Mouse (Mus musculus) lung, postnatal 4 days (tissue): Measurements from ENCODE around the gene Acvrl1.
A peak's percentile ranks its signal among the peaks of the same experiment; 100 is the strongest.

ENCODE experiments used
- DNase-seq, 2 experiments: peaks; one replicate each; pipeline ENCODE4 v3.0.0; 2021

Gene Acvrl1

GRCm38 (mm10) chr15:101171272-101171671 lies 43.0 kb downstream of the Acvrl1 start:
- no peak for DNase-seq

DNA sequence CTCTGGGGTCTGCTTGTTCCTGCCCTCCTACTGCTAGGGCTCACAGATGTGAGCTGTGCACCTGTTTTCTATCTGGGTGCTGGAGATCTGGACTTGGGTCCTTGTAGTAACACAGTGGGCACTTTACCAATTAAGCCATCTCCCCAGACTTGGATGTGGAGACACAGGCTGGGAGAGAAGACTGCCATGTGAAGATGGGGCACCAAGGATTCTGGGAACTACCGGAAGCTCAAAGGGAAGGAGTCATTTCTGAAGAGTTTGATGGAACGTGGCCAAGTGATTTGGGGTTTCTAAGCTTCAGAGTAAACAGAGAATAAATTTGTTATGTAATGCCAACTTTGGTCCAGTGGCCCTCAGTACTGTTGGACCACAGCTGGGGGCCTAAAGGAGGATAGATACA lies 43.7 kb downstream of the Acvrl1 start:
- DNase-seq: no peak

- DNase-seq: peak; percentile 94 to 97
These were observed 45.3 kb downstream of the Acvrl1 start, which contains the start of gene Acvr1b for GRCm38 (mm10) chr15:101173421-101174211. Gene Acvr1b (plus strand): TSS chr15:101174067.

DNA sequence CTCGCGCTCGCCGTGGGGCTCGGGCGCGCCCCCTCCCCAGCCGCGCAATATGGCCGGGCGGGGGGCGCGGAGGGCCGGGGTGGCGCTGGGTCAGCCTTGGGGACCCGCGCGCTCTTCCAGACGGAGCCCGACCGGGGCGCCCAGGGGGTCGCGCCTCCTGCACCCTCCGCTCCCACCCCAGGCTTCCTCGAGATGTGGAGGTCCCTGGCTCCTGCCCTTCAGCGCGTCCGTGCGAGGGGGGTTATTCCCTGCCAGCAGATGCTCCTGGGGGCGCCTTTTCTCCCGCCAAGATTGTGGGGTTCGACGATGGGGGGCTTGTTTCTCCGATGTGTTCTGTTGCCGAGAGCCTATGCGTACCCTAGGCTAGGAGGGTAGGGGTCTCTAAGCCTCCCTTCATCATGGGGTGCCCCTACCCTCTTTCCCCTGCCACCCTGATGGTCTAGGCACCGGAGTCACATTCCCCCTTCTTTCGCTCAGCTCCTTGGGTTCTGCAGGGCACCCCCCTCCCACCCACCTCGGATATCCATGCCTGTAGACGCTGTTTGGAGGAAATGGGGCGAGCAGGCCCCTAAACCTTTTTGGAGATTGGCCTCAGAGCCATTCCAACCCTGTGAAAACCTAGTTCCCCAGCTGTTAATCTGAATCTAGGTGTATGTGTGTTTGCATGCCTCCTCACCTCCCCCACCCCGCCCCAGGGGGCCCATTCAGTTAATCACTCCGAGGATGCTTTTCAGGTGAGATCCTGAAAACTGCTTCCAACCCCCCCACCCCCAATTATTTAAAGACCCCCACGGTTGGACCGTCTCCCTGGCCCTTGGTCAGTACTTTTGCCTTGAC lies 46.2 kb downstream of the Acvrl1 start:
- peak in 1 of 2 experiments; percentile 44 for DNase-seq

DNA sequence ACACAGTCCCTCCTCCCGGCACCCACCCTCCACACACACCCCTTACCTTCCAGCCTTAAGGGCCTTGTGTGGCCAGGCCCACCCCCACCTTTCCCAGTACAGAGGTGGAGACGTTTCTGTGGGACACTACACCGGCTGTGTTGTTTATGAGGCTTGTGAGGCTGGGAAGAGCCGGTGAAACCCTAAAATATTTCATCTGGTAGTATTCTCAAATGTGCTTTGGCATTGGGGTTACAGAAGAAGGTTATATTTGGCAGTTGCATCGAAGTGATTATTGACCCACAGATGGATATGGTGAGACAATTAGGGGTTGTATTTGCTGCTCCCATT lies 46.8 kb downstream of the Acvrl1 start:
- no peak for DNase-seq

DNA sequence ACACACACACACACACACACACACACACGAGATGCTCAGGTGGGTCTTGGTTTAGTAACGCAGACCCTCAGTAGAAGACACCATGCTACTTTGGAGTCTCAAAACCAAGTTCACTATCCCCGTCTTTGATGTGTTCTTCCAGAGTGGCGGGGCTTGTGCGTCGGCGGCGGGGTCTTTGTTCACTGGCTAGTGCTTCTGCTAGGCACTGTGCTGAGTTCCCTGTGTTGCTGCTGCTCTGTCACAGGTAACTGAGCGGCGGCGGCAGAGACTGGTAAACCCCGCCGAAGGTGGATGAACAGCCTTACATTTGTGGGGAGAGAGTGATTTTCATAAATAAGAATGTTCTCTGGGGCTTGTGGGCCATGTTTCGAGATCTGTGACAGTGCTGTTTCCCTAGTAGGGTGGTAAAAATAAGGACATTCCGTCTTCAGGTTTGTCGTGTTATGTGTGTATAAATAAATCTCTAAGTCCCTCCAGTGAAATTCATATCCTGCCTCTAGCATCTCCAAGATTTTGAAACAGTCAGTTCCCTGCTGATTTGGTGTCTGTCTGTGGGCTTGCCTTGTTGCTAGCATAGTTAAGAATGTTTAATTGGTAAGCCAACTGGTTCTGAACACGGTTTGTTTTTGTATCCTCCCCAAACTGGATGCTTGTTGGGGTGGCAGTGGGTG lies 47.4 kb downstream of the Acvrl1 start:
- no peak for DNase-seq

GRCm38 (mm10) chr15:101176284-101176680 lies 48.0 kb downstream of the Acvrl1 start:
- DNase-seq: no peak

DNA sequence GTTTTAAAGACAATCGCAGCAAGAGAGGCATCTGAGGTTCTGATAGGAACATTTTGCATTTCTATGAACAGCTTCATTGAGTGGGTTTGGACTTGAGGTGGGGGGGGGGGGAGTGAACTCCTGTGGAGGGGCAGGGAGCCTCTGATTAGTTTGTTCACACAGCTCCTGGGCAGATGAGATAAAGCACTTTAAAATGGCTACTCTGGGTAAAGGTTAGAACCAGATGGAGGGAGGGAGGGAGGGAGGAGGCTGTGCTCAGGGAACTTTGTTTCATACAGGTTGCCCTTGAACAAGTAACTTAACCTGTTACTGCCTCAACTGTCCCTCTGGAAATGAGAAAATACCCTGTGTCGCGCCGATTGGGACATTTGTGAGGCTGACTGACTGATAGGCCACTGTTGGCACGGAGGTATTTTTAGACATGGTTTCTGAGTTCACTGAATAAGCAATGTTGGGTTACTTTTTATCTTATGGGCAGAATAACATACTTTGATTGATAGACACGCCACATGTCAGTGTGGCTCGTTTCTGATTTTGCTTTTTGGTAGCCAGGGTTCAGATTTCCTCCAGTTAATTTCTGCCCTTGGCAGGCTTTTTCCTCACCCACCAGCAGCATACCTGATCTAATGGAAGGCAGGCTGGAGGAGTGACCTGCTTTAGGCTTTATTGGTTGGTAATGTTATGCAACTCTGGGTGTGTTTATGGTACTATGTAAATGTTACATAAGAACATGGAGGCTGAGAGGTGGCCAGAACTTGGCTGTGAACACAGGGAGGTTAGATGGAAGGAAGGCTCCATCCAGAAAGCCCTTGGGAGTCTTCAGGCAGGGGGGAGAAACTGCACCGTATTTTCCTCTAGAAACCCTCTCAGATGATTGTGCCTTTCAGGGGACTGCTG lies 48.7 kb downstream of the Acvrl1 start:
- no peak for DNase-seq

DNA sequence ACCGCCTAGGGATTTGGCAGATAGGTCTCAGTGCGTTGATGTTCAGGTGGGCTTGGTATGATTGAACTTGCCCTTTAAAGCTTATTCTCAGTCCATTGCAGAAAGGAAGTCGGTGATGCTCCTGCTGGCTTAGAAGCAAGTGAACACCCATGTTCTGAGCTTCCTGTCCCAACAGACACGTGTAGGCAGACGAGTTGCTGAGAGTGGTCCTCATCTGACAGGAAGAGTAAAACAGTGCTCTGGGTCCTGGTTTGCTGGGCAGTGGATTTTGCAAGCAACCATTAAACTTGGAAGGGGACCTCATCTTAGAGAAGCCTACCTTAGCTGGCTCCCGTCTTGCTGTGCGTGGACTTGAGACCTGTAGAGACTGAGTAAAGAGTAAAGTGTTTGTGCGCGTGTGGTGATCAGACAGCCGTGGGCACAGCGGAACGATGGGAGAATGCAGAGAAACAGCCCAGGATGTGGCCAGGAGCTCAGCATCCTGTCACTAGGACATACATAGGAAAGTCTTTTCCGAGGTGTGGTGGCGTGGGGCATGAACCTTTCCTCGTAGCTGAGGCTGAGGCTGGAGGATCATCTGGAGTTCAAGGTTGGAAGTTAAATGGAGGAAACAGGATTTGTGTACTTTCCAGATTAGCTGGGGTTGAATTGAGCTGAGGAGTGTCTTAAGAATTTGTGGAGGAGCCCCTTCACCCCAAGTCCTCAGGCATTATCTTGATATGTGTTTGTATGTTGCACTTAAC lies 52.2 kb downstream of the Acvrl1 start:
- DNase-seq: peak in 1 of 2 experiments; percentile 39

DNA sequence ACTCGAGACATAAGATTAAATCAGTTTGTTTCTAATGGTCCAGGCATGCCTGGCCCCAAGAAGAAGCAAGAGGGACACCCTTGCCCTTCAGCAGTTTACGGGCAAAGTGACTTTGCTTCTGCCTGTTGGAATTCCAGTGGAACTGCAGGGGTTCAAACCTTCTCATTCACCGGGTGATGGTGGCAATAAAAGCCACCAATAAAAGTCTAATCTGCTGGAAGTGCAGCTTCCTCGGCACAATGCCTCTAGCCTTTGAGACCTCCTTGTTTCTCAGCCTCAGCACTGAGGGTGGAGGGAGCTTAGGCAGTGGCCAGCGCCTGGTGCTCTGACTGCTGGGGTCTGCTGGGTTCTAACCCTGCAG lies 52.8 kb downstream of the Acvrl1 start:
- no peak for DNase-seq

- DNase-seq: no peak
These were observed 53.2 kb downstream of the Acvrl1 start for GRCm38 (mm10) chr15:101181500-101181899.

DNA sequence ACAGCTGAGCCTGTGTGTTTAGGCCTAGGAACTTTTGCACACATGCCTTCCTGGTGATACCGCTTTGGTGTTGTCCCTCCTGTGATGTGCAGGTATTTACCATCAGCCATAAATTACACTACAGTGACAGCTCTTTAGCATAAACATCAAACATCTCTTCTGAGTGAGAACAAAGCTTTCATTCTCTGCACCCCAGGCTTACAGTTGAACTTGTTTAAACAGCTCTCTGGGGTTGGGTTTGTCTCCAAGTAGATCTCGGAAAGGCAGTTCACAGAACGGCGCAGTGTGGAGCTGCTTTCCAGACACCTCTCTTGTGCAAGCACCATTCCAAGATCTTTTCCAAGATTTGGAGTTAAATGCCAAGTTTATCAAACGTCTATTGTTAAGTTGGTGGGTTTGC lies 54.4 kb downstream of the Acvrl1 start:
- DNase-seq: no peak

DNA sequence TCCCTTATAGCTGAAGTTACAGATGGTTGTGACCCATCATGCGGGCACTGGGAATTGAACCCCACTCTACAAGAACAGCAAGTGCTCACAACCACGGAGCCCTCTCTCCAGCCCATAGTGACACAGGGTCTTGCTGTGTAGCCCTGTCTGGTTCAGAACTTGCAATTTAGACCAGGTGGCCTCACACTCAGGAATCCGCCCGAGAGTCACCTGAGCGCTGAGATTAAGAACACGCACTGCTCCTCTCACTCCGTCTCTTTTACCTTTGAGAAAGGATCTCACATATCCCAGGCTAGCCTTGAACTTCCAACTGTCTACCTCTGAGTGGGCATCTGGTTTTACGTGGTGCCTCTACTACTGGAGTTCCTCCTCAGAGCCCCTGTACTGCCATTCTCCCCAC lies 56.0 kb downstream of the Acvrl1 start:
- no peak for DNase-seq

DNA sequence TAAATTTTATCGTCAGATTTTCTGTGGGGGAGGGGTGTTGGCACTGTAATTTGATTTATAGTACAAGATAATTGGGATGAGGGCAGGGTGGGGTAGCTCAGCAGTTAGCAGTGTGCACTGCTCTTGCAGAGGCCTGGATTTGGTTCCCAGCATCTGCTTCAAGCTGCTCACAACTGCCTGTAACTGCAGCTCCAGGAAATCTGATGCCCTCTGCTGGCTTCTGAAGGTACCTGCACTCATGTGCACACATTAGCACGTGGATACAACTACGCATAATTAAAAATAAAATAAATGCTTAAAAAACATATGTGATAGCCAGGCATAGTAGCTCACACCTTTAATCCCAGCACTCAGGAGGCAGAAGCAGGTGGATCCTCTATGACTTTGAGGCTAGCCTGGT lies 57.2 kb downstream of the Acvrl1 start:
- no peak for DNase-seq

DNA sequence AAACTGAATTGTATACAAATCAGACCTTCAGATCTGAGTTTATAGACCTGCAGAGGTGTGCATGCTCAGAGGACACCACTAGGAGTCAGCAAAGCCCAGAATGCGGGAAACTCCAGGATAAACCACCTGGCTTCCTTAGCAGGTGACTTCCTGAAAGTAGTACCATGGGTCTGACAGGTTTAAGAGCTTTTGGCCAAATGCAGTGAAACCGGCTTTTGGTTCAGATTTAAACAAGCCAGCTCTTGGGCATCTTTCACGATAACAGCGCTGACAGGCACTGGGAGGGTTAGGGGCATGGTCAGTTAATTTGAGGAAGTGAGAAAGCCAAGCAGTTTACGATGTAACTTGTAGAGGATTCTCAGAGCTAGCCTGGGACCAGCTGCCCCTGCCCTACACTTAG lies 59.6 kb downstream of the Acvrl1 start:
- peak in 1 of 2 experiments; percentile 40 for DNase-seq

GRCm38 (mm10) chr15:101189981-101190761 lies 61.8 kb downstream of the Acvrl1 start:
- no peak for DNase-seq

DNA sequence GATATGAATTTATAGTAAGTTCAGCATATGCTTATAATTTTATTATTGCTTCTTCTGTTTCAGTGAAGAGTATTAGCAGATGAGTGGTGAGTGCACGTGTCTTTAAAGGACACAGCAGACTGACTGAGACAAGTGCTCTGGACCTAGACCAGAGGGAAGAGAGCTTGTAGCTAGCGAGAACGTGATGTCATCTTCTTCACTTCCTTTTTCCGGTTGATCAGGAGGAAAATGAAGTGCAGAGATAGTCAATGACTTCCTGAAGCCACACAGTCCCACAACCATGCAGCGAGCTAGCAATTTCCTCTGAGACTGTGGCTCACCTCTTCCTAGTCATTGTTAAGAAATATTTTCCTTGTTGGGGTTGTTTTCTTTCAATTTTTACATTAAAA lies 62.4 kb downstream of the Acvrl1 start:
- DNase-seq: no peak

- peak; percentile 76 to 78 for DNase-seq
These were observed 63.3 kb downstream of the Acvrl1 start for GRCm38 (mm10) chr15:101191459-101192259.

GRCm38 (mm10) chr15:101192260-101192640 lies 63.9 kb downstream of the Acvrl1 start:
- DNase-seq: no peak

DNA sequence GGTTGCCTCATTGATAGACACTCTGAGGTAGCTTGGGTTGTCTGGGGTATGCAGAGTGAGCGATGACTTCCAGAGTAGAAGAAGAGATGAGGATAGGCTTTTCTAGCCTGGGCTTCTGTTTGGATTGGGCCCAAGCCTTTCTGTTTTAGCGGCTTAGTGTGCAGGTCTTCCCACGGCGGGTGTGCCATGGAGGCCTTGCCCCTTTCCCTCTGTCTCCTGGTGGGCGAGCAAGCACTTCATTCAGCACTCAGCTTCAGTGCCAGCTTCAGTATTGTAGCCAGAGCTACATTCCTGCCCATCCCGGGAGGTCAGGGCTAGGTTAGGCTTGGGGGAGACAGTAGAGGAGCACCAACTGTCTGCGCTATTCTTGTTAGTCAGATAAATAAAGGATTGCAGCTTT lies 64.3 kb downstream of the Acvrl1 start:
- DNase-seq: no peak
